Mouse (Mus musculus): ENCODE data around the gene Lrmda.

The Lrmda gene

GRCm38 (mm10) chr14:21992321-21992885 is 27.1 kb upstream of the Lrmda start:
- no peak for DNase-seq

DNA sequence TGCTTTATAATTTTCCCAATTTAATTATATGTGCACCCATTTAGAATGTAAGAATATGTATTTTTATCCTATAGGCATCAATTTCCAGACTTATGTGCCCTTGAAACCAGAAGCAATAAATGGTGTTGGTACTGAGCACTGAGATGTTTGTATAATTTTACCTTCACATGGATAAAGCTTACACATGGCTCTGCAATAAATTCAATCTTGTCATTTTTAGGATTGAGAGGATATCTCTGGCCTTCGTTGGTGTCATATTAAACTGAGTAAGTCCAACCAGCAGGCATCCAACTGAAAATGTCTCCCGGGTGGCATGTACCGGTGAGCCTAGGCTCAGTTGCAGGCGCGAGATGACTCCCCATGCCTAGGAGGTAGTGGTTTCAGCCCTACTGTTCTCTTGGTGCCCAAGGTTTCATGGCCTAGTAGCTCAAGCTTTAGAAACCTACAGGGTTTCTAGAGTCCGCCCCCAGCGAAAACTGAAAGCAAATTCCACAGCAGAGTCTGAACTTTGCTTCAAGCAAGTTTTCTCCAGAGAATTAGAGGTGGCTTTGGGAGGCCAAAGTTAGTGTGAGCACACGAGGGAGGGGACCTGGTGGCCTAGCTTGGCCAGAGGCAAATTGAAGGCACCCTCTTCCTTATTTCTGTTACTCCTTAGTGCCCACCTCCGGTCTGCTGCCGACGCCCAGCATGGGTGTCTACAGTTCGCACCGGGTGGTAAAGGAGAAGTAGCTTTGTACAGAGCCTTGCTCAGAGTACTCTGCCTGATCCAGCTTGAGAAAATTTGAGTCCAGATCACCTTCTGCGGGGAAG is 26.1 kb upstream of the Lrmda start:
- DNase-seq, result no peak

- no peak for DNase-seq
These were observed 25.2 kb upstream of the Lrmda start for GRCm38 (mm10) chr14:21994061-21994990.

DNA sequence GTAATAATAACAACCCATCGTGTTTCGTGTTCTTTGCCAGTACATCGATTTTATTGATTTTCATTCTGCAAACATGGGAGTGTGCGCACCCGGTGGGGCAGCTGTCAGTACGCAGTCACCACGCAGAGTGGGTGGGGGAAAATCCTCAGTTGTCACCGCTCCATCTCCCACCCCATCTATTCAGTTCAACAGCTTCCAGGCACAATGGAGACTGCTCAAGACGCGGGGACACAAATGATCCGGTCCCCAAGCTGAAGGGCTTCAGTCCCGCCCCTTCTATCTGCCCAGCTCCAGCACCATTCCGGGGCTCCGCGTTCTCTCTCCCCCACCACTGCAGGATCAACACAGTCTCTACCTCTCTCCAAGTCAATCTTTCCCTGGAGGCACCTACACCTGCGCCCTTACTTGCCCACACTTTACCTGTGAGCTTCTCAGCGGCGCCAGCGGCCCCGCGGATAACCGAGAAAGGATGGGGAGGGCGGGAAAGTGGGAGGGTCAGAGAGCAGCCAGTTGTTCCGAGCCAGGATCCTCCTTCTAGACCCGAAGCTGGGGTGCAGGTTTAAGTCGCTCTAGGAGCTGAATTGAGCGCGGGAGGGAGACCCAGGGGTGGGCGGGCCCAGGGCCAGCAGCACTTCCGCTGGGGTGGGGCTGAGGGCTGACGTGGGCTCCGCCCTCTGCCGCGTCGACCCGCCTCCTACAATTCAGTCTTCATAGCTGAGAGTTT is 24.3 kb upstream of the Lrmda start:
- no peak for DNase-seq

- no peak for DNase-seq
These were observed 19.9 kb upstream of the Lrmda start for GRCm38 (mm10) chr14:21999588-21999987.

GRCm38 (mm10) chr14:22003231-22003630 is 16.3 kb upstream of the Lrmda start:
- DNase-seq, result no peak

- no peak for DNase-seq
These were observed 15.9 kb upstream of the Lrmda start for GRCm38 (mm10) chr14:22003631-22004030.

- DNase-seq, result no peak
These were observed 14.6 kb upstream of the Lrmda start for GRCm38 (mm10) chr14:22004943-22005342.

DNA sequence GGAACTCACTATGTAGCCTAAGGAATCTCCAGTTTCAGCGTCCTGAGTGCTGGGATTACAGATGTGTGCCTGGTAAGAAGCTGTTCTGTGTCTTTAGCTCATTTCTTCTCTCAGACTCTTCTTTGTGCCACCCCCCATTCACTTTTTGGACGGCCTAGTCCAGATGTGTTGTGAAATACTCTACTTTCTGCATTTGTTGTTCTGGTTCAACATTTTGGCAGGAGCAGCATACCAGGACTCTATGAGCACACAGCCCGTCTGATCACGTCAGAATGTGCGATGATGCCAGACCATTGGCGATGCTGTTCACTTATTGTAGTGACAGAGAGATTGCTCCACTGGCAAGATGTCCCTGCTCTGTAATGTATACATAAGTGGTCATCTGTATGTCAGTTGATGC is 12.5 kb upstream of the Lrmda start:
- DNase-seq, result no peak

- no peak for DNase-seq
These were observed 5.2 kb upstream of the Lrmda start for GRCm38 (mm10) chr14:22014315-22014714.

DNA sequence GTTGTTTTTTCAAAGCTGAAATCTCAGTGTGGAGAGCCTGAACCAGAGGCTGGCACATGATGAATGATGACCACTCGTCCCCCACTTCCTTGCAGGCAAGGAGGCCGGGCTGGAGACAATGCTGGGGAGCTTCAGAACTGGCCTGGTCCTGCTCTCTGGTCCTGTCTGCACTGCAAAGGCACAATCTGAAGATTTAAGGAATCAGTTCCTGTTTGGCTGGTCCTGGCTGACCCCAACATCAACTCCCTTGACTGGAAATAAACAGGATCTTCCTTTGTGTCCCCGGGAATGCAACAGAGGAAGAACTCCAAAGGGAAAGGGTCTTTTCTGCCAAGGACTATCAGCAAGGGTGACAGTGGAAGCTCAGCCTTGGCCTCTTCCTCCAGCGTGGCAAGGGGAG is 4.7 kb upstream of the Lrmda start:
- no peak for DNase-seq

DNA sequence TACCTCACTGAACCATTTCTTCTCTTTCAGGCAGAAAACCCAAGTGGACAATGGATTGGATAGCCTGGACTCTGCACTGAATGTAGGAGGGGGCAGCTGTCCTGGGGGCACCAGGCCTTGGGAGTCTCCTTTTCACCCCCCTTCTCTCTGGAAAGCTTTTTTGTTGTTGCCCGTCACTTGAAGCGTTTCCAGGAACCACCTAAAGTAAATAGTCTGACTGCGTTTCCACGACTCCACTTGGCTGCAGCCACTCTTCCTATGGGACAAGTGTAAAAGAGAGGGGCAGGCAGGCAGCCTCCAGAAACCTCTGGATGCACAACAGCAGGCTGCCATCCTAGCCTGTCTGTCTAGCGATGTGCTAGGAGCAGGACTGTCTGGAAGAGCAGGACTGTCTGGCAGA is 2.5 kb upstream of the Lrmda start:
- no peak for DNase-seq

DNA sequence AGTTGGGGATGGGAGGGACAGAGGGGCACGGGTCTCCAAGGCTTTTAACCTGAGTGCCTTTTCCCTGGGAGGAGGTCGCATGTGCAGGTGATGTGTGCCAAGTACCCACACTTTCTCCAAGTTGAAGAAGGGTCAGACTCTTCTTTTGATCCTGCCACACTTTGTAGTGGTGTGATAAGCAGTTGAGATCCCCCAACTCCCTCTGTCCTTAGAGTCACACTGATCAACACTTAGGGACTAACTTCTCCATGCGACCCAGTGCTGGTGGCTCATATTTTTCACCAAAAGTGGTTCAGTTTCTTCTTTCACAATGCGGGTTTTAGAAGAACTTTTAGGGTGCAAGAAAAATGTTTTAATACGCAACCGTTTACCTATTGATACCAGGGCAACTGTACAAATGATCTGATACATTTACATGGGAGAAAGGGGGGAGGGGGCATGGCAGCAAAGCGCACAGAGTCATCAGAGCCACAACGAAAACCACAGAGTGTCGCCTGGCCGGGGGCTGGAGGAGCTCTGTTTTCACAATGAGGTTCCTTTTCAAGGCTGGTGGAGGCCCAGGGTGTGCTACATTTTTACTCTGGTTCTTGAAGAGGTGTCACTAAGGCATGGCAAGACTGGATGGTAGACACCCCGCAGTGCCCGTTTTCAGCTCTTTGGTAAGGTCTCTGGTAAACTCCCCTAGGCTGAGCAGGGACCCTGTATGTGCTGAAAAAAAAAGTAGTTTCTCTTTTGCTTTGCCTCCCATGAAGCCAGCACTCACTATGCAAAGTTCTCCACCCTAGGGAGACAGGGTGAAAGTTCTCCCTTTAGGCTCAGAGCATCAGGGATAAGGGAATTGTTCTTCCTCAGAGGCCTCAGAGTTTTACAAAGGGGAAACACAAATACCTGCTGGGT is 685 bp downstream of the Lrmda start:
- no peak for DNase-seq

- peak; percentile 12 for DNase-seq
These were observed 1.4 kb downstream of the Lrmda start for GRCm38 (mm10) chr14:22020885-22021284.

GRCm38 (mm10) chr14:22023533-22023932 is 4.0 kb downstream of the Lrmda start:
- no peak for DNase-seq

DNA sequence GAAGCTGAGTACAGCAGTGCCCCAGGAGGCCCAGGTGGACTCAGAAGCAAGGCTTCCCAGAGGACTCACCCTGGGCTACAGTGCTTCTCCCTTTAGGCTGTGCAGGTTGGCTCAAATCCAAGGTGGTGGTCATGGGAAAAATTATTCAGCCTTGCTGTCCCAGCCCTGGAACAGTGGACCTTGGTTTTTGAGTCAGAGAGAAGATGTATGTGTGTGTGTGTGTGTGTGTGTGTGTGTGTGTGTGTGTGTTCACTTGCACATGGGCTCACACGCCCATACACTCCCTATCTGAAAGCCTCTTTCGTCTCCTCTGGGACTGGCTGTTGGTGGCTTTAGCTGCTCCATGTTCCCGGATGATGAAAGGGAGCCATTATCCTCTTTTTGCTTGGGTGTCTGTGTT is 16.4 kb downstream of the Lrmda start:
- no peak for DNase-seq

GRCm38 (mm10) chr14:22036338-22036737 is 16.8 kb downstream of the Lrmda start:
- DNase-seq, result no peak

- DNase-seq, result no peak
These were observed 17.4 kb downstream of the Lrmda start for GRCm38 (mm10) chr14:22036802-22037497.

- no peak for DNase-seq
These were observed 18.1 kb downstream of the Lrmda start for GRCm38 (mm10) chr14:22037498-22038131.

GRCm38 (mm10) chr14:22042146-22042545 is 22.6 kb downstream of the Lrmda start:
- DNase-seq, result no peak

DNA sequence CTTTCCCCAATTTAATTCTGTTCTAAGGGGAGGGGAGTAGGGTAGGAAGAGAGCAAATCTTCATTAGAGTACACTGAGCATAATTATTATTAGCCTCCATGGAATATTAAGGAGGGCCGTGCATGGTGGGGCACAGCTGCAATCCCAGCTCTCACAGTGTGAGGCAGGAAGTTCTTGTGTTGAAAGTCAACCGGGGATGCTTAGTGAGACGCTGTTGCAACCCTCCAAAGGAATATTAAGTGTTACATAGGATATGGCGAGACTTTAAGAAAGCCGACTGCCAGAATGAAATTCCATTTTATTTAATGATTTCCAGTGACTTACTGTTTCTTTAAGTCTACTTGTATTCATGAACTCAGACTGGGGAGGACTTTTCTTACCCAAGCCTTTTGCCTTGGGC is 23.9 kb downstream of the Lrmda start:
- DNase-seq, result no peak
